Mouse (Mus musculus) gastrocnemius, postnatal 14 days (tissue): Measurements from ENCODE around the gene Chpt1. TPM values are rescaled to one million over a fixed set of nuclear protein-coding genes. Genes with fewer than 3 reads are reported as not detected.

Experiments used
- DNase-seq: peaks from one replicate; pipeline ENCODE4 v3.0.0; 2021; ENCODE audit warnings: mixed read lengths
- intact Hi-C: fragments of 180-260 bp; cut with DNase I; formaldehyde crosslinking; loops from one replicate; pipeline ENCODE4 v1.15.1; 2025; ENCODE audit warnings: low total_unique reads
- total RNA-seq, 2 experiments: library from RNA; stranded (reverse); gene quantifications; 2 replicates each; pipeline ENCODE4 v1.2.3; 2021

The Chpt1 gene
- total RNA-seq, 2 experiments from 2014 or later: 51.5 to 59.9 TPM

- no peak for DNase-seq
- intact Hi-C loops: no loop called here
These were observed 91.4 kb downstream of the Chpt1 start for GRCm38 (mm10) chr10:88412290-88412995.

DNA sequence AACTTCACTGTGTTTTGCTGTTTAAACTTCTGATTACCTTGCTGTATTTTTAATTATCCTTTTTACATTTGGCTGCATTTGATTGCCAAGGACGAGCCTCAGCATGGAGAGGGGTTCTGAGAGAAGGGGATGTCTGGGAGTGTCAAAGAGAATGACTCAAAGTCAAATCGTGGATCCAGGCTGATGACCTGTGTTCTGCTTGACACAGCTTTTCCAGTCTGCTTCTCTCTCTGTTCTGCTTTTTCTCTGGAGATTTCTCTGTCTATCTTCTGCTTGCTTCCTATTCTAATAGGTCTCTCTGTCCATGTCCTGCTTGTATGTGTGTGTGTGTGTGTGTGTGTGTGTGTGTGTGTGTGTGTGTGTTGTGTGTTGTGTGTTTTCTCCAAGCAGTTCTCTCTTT, 94.1 kb downstream of the Chpt1 start:
- DNase-seq: no peak
- intact Hi-C loops: no loop called here

- intact Hi-C loops: no loop called here
- DNase-seq: no peak
These were observed 95.8 kb downstream of the Chpt1 start for GRCm38 (mm10) chr10:88407875-88408631.

- DNase-seq: no peak
- intact Hi-C loops: no loop called here
These were observed 98.1 kb downstream of the Chpt1 start for GRCm38 (mm10) chr10:88405812-88406211.

DNA sequence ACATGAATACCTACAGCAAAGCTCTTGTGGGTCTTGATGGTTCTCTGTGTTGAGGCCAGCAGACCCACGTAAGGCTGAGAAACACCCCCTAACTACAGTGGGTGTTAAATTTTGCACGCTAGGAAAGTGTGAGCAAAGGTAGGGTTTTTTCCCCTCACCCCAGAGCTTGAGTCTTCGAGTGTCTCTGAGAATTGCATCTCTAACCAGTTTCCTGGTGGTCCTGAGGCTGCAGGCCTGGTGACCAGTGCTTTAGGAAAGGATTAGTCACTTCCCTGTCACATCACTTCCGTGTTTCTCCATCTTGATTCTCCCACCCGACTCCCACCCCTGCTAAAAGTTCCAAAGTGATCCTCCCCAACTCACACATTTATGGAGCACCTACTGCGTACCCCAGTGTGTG, 99.7 kb downstream of the Chpt1 start:
- no peak for DNase-seq
- intact Hi-C loops: no loop called here

DNA sequence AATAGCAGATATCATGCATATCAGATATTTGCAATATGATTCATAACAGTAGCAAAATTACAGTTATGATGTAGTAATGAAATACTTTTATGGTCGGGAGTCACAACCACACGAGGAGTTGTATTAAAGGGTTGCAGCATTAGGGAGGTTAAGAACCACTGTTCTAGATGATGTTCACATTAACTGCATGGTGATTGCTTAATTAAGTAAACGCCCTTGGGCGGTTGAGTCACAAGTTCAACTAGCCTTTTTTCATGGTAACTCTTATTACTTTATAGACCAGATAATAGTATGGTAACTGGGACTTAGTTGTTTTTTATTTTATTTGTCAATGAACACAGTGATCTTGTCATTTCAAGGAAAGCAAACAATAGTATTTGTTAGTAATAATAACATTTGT, 100.9 kb downstream of the Chpt1 start:
- intact Hi-C loops: no loop called here
- DNase-seq: no peak

Other genes with a start within 250 kb of the Chpt1 start
- gene Dram1, start 125.0 kb downstream of the Chpt1 start, total RNA-seq: 1 to 10 TPM; 1.3 to 1.7 TPM
- gene Gnptab, start 124.9 kb downstream of the Chpt1 start, total RNA-seq: 10 to 100 TPM in 1 of 2 experiments, 1 to 10 TPM in 1; 9.2 to 10.3 TPM
- not detected for gene Sycp3, start 44.5 kb downstream of the Chpt1 start, total RNA-seq
- gene Mybpc1, start 101.1 kb upstream of the Chpt1 start, total RNA-seq: 1,000 to 10,000 TPM; 1,223 to 1,292 TPM
- gene Spic, start 180.9 kb upstream of the Chpt1 start, total RNA-seq: not detected
- 10 to 100 TPM; 70.9 to 77.0 TPM for gene Arl1, start 226.8 kb upstream of the Chpt1 start, total RNA-seq